Mouse (Mus musculus): ENCODE measurements around the gene Ssc4d. TPM values are rescaled to one million over a fixed set of nuclear protein-coding genes. Genes with fewer than 3 reads are reported as not detected.

Gene Ssc4d
- polyA plus RNA-seq, 2 experiments: 2.6 to 6.6 TPM

GRCm38 (mm10) chr5:136002325-136002724, 28.0 kb upstream of the Ssc4d start:
- TF ChIP-seq POLR2A (IDR thresholded peaks at IDR 0.05; ENCODE audit: borderline replicate concordance, extremely low read depth, insufficient read depth, insufficient read length): no peak
- Histone ChIP-seq H3K27ac (replicated peaks; ENCODE audit: low read depth, low read length) (no peak overlapping the region), H3K4me3 (replicated peaks; ENCODE audit: low read length) (no peak overlapping the region), H3K36me3 (ENCODE audit: control insufficient read depth, insufficient read depth, low read length) (peaks cover 37% of the 10 kb centered on the region), H3K9ac (ENCODE audit: low read depth, low read length, severe bottlenecking) (no peak overlapping the region), H3K4me1 (ENCODE audit: control insufficient read depth, insufficient read depth, low read length) (peaks cover 8% of the 10 kb centered on the region; the same call in 1 of the 2 replicates), H3K4me2 (replicated peaks; ENCODE audit: low read depth, low read length, severe bottlenecking) (no peak overlapping the region), H3K27me3 (ENCODE audit: control insufficient read depth, insufficient read depth, low read length) (no peaks in the 10 kb centered on the region), H3K9me3 (ENCODE audit: control insufficient read depth, low read length) (no peaks in the 10 kb centered on the region)
- ATAC-seq (ENCODE audit: low FRiP score, low read depth): no peak
- WGBS: 47% methylated on average over 2 of the region's 2 CpGs
- DNase-seq (ENCODE audit: low spot score): peak; percentile 19

GRCm38 (mm10) chr5:136001222-136001621, 26.9 kb upstream of the Ssc4d start:
- Histone ChIP-seq H3K36me3 (ENCODE audit: control insufficient read depth, insufficient read depth, low read length) (peaks cover 44% of the 10 kb centered on the region), H3K4me2 (replicated peaks; ENCODE audit: low read depth, low read length, severe bottlenecking) (no peak overlapping the region), H3K4me3 (replicated peaks; ENCODE audit: low read length) (no peak overlapping the region), H3K9ac (ENCODE audit: low read depth, low read length, severe bottlenecking) (no peak overlapping the region), H3K27ac (replicated peaks; ENCODE audit: low read depth, low read length) (no peak overlapping the region), H3K9me3 (ENCODE audit: control insufficient read depth, low read length) (no peaks in the 10 kb centered on the region), H3K4me1 (ENCODE audit: control insufficient read depth, insufficient read depth, low read length) (peaks cover 8% of the 10 kb centered on the region; the same call in 1 of the 2 replicates), H3K27me3 (ENCODE audit: control insufficient read depth, insufficient read depth, low read length) (no peaks in the 10 kb centered on the region)
- TF ChIP-seq POLR2A (IDR thresholded peaks at IDR 0.05; ENCODE audit: borderline replicate concordance, extremely low read depth, insufficient read depth, insufficient read length): no peak
- DNase-seq (ENCODE audit: low spot score) (no peak), ATAC-seq (ENCODE audit: low FRiP score, low read depth) (no peak)
- WGBS: 91% methylated on average over 6 of the region's 6 CpGs

GRCm38 (mm10) chr5:135996162-135996561, 21.8 kb upstream of the Ssc4d start:
- no peak for TF ChIP-seq POLR2A (IDR thresholded peaks at IDR 0.05; ENCODE audit: borderline replicate concordance, extremely low read depth, insufficient read depth, insufficient read length)
- Histone ChIP-seq H3K9ac (ENCODE audit: low read depth, low read length, severe bottlenecking) (no peak overlapping the region), H3K27ac (replicated peaks; ENCODE audit: low read depth, low read length) (no peak overlapping the region), H3K27me3 (ENCODE audit: control insufficient read depth, insufficient read depth, low read length) (no peaks in the 10 kb centered on the region), H3K4me3 (replicated peaks; ENCODE audit: low read length) (0 out of 2 replicates have a peak overlapping the region, but pooled peaks have one; percentile 67), H3K36me3 (ENCODE audit: control insufficient read depth, insufficient read depth, low read length) (peaks cover 34% of the 10 kb centered on the region), H3K9me3 (ENCODE audit: control insufficient read depth, low read length) (no peaks in the 10 kb centered on the region), H3K4me2 (replicated peaks; ENCODE audit: low read depth, low read length, severe bottlenecking) (no peak overlapping the region), H3K4me1 (ENCODE audit: control insufficient read depth, insufficient read depth, low read length) (peaks cover 7% of the 10 kb centered on the region)
- ATAC-seq (ENCODE audit: low FRiP score, low read depth) (no peak), DNase-seq (ENCODE audit: low spot score) (no peak)
- 90% methylated on average over 8 of the region's 8 CpGs for WGBS

GRCm38 (mm10) chr5:135994725-135995687, 20.7 kb upstream of the Ssc4d start, which contains the start of gene Dtx2:
Gene Dtx2 (plus strand): TSS chr5:135994800.
- Histone ChIP-seq H3K4me2 (replicated peaks; ENCODE audit: low read depth, low read length, severe bottlenecking) (peak within 1 kb of the TSS; percentile 89), H3K4me1 (ENCODE audit: control insufficient read depth, insufficient read depth, low read length) (peaks cover 7% of the 10 kb centered on the region), H3K27ac (replicated peaks; ENCODE audit: low read depth, low read length) (peak within 1 kb of the TSS; percentile 68), H3K9ac (ENCODE audit: low read depth, low read length, severe bottlenecking) (peak within 1 kb of the TSS; percentile 84), H3K9me3 (ENCODE audit: control insufficient read depth, low read length) (no peaks in the 10 kb centered on the region), H3K36me3 (ENCODE audit: control insufficient read depth, insufficient read depth, low read length) (peaks cover 32% of the 10 kb centered on the region), H3K4me3 (replicated peaks; ENCODE audit: low read length) (peak within 1 kb of the TSS; percentile 67), H3K27me3 (ENCODE audit: control insufficient read depth, insufficient read depth, low read length) (no peaks in the 10 kb centered on the region)
- 2% methylated on average over 44 of the region's 47 CpGs for WGBS
- DNase-seq (ENCODE audit: low spot score) (peak; percentile 93), ATAC-seq (ENCODE audit: low FRiP score, low read depth) (peak; percentile 97)
- peak; percentile 94; the same call in 1 of the 2 replicates for TF ChIP-seq POLR2A (IDR thresholded peaks at IDR 0.05; ENCODE audit: borderline replicate concordance, extremely low read depth, insufficient read depth, insufficient read length)

GRCm38 (mm10) chr5:135994335-135994724, 20.0 kb upstream of the Ssc4d start:
- H3K9ac ChIP-seq (ENCODE audit: low read depth, low read length, severe bottlenecking): no peak overlapping the region
- no peak overlapping the region for H3K4me2 ChIP-seq (replicated peaks; ENCODE audit: low read depth, low read length, severe bottlenecking)
- peaks cover 7% of the 10 kb centered on the region for H3K4me1 ChIP-seq (ENCODE audit: control insufficient read depth, insufficient read depth, low read length)
- H3K36me3 ChIP-seq (ENCODE audit: control insufficient read depth, insufficient read depth, low read length): peaks cover 30% of the 10 kb centered on the region
- no peak for ATAC-seq (ENCODE audit: low FRiP score, low read depth)
- no peak for DNase-seq (ENCODE audit: low spot score)
- no peaks in the 10 kb centered on the region for H3K27me3 ChIP-seq (ENCODE audit: control insufficient read depth, insufficient read depth, low read length)
- 66% methylated on average over 8 of the region's 8 CpGs for WGBS
- TF ChIP-seq POLR2A (IDR thresholded peaks at IDR 0.05; ENCODE audit: borderline replicate concordance, extremely low read depth, insufficient read depth, insufficient read length): no peak
- H3K4me3 ChIP-seq (replicated peaks; ENCODE audit: low read length): peak overlapping the region; percentile 67
- no peaks in the 10 kb centered on the region for H3K9me3 ChIP-seq (ENCODE audit: control insufficient read depth, low read length)
- no peak overlapping the region for H3K27ac ChIP-seq (replicated peaks; ENCODE audit: low read depth, low read length)

Measured in limb, embryonic 14.5 days (tissue).